7 mouse cellular contexts compared by ENCODE assay signal in the genomic region with DNA sequence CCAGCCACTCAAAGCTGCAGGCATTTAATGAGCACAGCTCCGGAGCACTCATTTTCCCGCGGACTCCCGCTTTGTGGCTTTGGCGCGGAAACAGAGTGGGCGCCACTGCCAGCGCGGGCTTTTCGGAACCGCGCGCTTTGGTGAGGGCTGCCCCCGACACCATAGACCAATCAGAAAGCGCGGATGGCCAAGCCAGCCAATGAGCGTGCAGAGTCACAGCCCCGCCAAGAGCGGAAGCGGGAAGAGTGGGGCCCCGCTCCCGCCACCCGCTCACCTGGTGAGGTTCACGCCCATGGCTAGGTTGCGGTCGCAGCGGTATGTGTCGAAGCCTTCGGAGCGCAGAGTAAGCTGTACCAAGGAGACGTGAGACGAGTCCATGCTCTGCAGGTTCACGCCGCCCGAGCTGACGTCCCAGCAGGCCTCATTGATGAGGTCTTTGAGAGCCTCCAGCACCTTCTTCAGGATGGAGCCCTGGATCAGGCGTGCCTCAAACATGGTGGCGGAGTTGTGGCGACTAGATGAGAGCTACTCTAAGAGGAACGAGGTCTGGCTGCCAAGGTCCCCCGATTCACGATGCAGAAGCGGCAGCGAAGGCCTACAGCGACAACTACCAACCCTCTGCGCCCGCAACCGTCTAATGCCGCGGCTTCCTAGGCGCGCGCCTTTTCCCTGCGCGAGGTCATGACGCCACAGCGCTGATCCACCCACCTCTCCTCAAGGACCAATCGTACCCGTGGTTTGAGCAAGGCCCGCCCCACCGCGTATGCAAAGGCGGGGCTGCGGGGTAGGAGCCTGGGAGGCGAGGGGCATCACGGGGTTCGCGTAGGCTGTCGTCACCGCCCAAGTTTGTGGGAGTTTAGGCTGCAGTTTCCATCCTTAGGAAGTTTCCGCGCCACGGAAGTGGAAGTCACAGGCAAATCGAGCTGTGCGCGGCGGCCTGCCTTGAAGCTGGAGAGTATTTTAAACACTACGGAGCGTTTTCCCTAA. TPM values are rescaled to one million over a fixed set of nuclear protein-coding genes. Genes with fewer than 3 reads are reported as not detected.
DNase-seq lines count a peak whose midpoint lies in the region; ATAC-seq lines count a peak whose summit lies in the region.

A gene (minus strand): TSS at position 773 of the 987 bp plus-strand sequence.

- H3K4me3 ChIP-seq in intestine, embryonic 16.5 days (ENCODE audit: low read length): peak within 1 kb of the TSS; percentile 67
- H3K4me3 ChIP-seq in midbrain, embryonic 11.5 days (ENCODE audit: low read depth, low read length): peak within 1 kb of the TSS; percentile 49

- WGBS in intestine, embryonic 16.5 days: under 1% methylated on average over 77 of the region's 79 CpGs
- WGBS in midbrain, embryonic 11.5 days: under 1% methylated on average over 79 of the region's 79 CpGs

- peaks cover 3% of the 10 kb centered on the region; the same call in 1 of the 2 replicates for H3K36me3 ChIP-seq in intestine, embryonic 16.5 days (ENCODE audit: control insufficient read depth, insufficient read depth, low read length)
- peaks cover 3% of the 10 kb centered on the region; the same call in 1 of the 2 replicates for H3K36me3 ChIP-seq in midbrain, embryonic 11.5 days (ENCODE audit: control insufficient read depth, insufficient read depth, low read length)

- intact Hi-C loops in left cerebral cortex, postnatal 36 days (cut with DNase I): no loop called here

- H3K27ac ChIP-seq in intestine, embryonic 16.5 days (ENCODE audit: low read length): peak within 1 kb of the TSS; percentile 58
- H3K27ac ChIP-seq in midbrain, embryonic 11.5 days (ENCODE audit: low read depth, low read length): peak within 1 kb of the TSS; percentile 54; the same call in 1 of the 2 replicates

- peak within 1 kb of the TSS; percentile 64 for H3K9ac ChIP-seq in intestine, embryonic 16.5 days (ENCODE audit: low read depth, low read length)
- H3K9ac ChIP-seq in midbrain, embryonic 11.5 days (ENCODE audit: low read length): peak within 1 kb of the TSS; percentile 61

- peaks cover 10% of the 10 kb centered on the region for H3K4me1 ChIP-seq in intestine, embryonic 16.5 days (ENCODE audit: control insufficient read depth, insufficient read depth, low read length)
- peaks cover 12% of the 10 kb centered on the region for H3K4me1 ChIP-seq in midbrain, embryonic 11.5 days (ENCODE audit: control insufficient read depth, insufficient read depth, low read length)

- ATAC-seq in intestine, embryonic 16.5 days: peak; percentile 99
- peak; percentile 99 for ATAC-seq in midbrain, embryonic 11.5 days (ENCODE audit: low FRiP score)

- DNase-seq in adrenal gland, adult 8-10 months: peak; percentile 98
- peak; percentile 96 for DNase-seq in embryo, embryonic 9.5 days (ENCODE audit: extremely low spot score)
- peak; percentile 93 to 95 for DNase-seq in gastrocnemius, postnatal 4 days (ENCODE audit: low spot score in 2 of 2)
- DNase-seq in left cerebral cortex, postnatal 36 days (ENCODE audit: low spot score in 2 of 2): peak; percentile 95 to 96
- DNase-seq in midbrain, embryonic 11.5 days (ENCODE audit: low spot score, missing footprints): peak; percentile 99
- peak; percentile 97 for DNase-seq in skeletal muscle tissue, adult 2 months (ENCODE audit: low read depth, low spot score)

- H3K4me2 ChIP-seq in intestine, embryonic 16.5 days (ENCODE audit: low read depth, low read length): peak within 1 kb of the TSS; percentile 59
- peak within 1 kb of the TSS; percentile 66 for H3K4me2 ChIP-seq in midbrain, embryonic 11.5 days

- H3K9me3 ChIP-seq in intestine, embryonic 16.5 days (ENCODE audit: control insufficient read depth, low read length): no peaks in the 10 kb centered on the region
- no peaks in the 10 kb centered on the region for H3K9me3 ChIP-seq in midbrain, embryonic 11.5 days (ENCODE audit: control insufficient read depth, low read length)

- H3K27me3 ChIP-seq in intestine, embryonic 16.5 days (replicated peaks; ENCODE audit: control insufficient read depth, insufficient read depth, low read length): no peaks in the 10 kb centered on the region
- no peaks in the 10 kb centered on the region for H3K27me3 ChIP-seq in midbrain, embryonic 11.5 days (ENCODE audit: control insufficient read depth, insufficient read depth, low read length)

RNA-seq across cellular contexts. Expression of the gene that starts here (rescaled TPM):
- total RNA-seq in adrenal gland, adult 8-10 months (2022): 10 to 100 TPM; 58.8 to 71.5 (median 65.4) TPM
- total RNA-seq in gastrocnemius, postnatal 4 days (2021): 10 to 100 TPM; 91.8 to 92.0 TPM
- 189 and 217 TPM in 2 replicates for polyA plus RNA-seq in intestine, embryonic 16.5 days (2015; fragmentation: Nextera tagmentation; extraction: Ambion mirVana)
- 10 to 100 TPM; 41.0 to 49.3 TPM for total RNA-seq in left cerebral cortex, postnatal 36 days (2021)
- 405 and 408 TPM in 2 replicates for polyA plus RNA-seq in midbrain, embryonic 11.5 days (2014; fragmentation: Nextera tagmentation; extraction: Ambion mirVana)

Comparison
In these comparisons a context has a peak if more than half of its experiments do, and no peak if none do; other contexts are left out.
1. Peak in every context shown above with its lines: DNase-seq, ATAC-seq, H3K4me3 ChIP-seq and H3K27ac ChIP-seq.